Mouse (Mus musculus): ENCODE data around the gene Pip5k1c.

DNA sequence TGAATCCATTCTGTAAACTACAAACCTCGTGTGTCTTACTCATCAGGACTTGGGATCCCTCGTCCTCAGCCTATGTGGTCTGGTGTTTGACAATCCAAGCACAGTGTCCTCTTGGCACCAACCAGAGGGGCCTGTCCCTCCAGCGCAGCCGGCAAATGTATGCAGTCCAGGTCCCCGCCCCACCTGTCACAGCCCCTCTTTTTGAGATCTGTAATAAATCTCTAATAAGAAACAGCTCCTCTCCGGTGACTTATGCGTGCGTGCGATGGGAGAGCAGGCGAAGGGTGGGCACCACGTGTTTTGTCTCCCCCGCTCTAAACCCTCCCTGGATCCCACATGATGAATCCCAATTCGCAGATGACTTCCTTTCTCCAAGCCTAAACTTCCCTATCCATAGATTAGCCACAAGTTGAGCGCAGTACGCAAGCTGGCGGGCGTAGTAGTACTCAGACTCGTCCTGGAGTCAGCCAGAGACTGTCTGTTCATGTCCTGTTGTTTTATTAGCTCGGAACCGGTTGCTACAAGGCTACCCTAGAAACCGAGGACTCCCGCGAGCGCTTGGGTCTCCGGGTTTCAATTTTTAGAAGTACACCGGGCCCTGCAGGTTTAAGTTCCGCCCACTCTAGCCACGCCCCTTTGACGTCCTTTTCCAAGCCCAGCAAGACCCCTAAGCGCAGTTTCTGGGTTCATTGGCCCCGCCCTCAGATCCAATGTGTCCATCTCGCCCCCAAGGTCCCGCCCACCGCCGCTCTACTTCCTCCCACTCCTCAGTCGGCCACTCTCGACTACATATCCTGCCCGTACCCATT is 27.2 kb downstream of the Pip5k1c start:
- TF ChIP-seq POLR2A (IDR thresholded peaks at IDR 0.05; ENCODE audit: borderline replicate concordance, extremely low read depth, low read depth, low read length) (no peak), CTCF (IDR thresholded peaks at IDR 0.05; ENCODE audit: insufficient read depth, low read length) (no peak)

All from lung, adult 2 months (tissue).